Mouse (Mus musculus) olfactory bulb, adult 2 months (tissue): Measurements from ENCODE around the gene Mre11a. TPM values are rescaled to one million over a fixed set of nuclear protein-coding genes. Genes with fewer than 3 reads are reported as not detected.
"Not testable (repeated sequence)": the region's sequence is repeated elsewhere in the genome, so short reads cannot be mapped to it uniquely, and the experiment has no call there.

Experiments
- H3K27ac ChIP-seq: fragments of 200-500 bp; 2 replicates; pipeline ENCODE4 v1.5.1; 2012; ENCODE audit warnings: low read depth, low read length; ENCODE audit not compliant: insufficient read depth
- H3K4me1 ChIP-seq: fragments of 200-500 bp; 2 replicates; pipeline ENCODE4 v1.6.1; 2012; ENCODE audit warnings: low read length; ENCODE audit not compliant: control insufficient read depth, insufficient read depth
- H3K4me3 ChIP-seq: fragments of 200-500 bp; 2 replicates; pipeline ENCODE4 v1.5.1; 2012; ENCODE audit warnings: mild to moderate bottlenecking, low read depth, low read length, moderate library complexity; ENCODE audit not compliant: insufficient read depth
- CTCF ChIP-seq: fragments of 200-500 bp; IDR thresholded peaks from 2 replicates; pipeline ENCODE4 v1.5.1; 2012; ENCODE audit warnings: low read depth, mild to moderate bottlenecking, low read length, moderate library complexity; ENCODE audit not compliant: insufficient read depth
- POLR2A ChIP-seq: fragments of 200-500 bp; IDR thresholded peaks from 2 replicates; pipeline ENCODE4 v1.6.1; 2012; ENCODE audit warnings: mild to moderate bottlenecking, low read depth, low read length, moderate library complexity; ENCODE audit not compliant: insufficient read depth
- WGBS: fragments of 180-500 bp; shearing (Covaris S2); methylation state at CpG from one replicate; pipeline ENCODE4 v1.1.7; 2018; 5-methylcytosine and 5-hydroxymethylcytosine counted together
- polyA plus RNA-seq: library from polyadenylated mRNA; stranded (reverse); fragments of >200 nt; gene quantifications from 2 replicates; pipeline ENCODE4 v1.2.4, GENCODE M21; 2012; ENCODE audit warnings: low replicate concordance; ENCODE audit not compliant: missing spikeins, insufficient read depth, insufficient read length

Gene Mre11a
- polyA plus RNA-seq, 1 experiment = not detected

DNA sequence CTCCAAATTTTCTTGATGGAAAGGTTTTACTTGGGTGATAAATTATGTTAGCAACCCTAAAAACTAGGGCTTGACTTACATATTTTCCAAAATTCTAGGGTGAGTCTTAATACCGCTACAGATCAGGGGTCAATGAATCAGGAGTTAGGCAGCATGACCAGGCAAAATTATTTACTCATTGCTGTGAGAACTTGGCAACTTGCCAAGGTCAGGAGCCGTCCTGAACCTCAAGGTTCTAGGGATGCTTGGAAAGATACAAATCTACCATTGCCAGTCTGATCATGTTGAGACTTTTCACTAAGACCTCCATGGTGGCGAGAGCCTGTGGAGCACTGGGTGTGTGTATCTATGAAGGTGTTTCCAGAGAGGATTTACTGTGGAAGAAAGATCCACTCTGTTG, 87.1 kb downstream of the Mre11a start:
- WGBS = 74% methylated on average over 3 of the region's 3 CpGs
- no peak for TF ChIP-seq POLR2A
- no peak for TF ChIP-seq CTCF
- Histone ChIP-seq H3K4me1 (peaks cover 10% of the 10 kb centered on the region; the same call in 1 of the 2 replicates), H3K4me3 (no peak overlapping the region), H3K27ac (no peak overlapping the region)

DNA sequence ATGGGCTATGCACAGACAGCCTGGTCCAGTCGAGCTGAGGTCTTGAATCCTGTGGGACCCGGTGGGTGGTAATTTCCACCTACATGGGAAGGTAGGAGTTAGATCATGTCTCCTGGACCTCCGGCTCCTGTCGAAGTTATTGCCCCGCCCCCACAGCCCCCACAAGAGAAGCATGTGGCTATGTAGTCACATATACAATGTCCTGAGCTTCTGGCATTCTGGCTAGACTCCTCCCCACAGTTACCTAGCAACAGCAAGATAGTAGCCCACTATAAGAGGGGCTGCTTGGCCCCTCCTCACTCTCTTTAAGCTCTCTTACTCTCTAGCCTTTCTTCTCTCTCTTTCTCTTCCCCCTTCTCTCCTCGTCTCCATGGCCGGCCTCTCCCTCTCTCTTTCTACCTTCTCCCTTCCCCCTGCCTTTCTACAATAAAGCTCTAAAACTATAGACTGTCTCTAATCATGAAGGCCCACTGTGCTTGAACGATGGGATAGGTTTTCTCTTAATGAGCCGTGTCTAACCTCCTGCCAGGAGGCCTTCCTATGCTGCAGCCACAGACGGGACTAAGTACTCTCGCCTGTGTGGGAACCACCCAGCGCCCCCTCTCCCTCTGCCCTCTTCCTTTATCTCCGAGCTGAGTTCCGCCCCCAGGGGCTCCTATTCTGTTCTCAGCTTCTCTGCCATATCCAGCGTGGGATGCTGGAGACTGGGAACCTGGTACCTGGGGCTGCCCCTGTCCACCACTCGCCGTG, 87.9 kb downstream of the Mre11a start:
- Histone ChIP-seq H3K4me3 (no peak overlapping the region), H3K27ac (no peak overlapping the region), H3K4me1 (peaks cover 8% of the 10 kb centered on the region; the same call in 1 of the 2 replicates)
- WGBS = 46% methylated on average over 17 of the region's 17 CpGs
- TF ChIP-seq POLR2A (no peak), CTCF (no peak)

DNA sequence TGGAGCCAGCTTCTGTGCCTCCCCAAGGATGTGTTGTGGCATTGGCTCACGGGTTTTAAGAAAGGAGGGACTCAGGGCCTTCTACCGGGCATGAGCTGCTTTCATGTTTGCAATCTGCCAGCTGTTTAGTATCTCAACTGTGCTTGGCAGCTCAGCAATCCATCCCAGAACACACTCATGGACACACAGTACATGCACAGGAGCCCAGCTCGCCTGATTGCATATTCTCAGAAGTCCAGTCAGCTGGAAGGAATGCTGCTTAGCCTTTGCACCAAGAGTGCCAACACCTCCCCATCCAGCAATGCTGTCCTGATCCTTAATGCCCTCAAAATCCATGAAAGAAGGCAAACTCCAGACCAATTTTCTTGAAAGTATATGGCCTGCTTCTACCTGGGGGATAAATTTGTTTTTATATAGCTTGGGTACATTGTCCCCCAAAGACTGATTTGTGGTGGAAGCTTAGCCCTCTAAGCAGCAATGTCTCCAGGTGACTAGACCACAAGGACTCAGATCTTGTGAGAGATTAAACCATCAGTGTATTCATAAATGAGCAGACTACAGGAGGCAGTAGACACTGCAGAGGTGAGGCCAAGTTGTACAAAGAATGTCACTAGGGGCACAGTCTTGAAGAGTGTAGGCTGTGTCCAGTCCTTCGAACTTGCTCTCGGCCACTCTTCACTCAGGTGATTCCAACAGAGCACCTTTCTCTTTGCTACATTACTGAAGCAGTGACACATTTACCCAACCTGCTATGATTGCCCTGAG, 91.5 kb downstream of the Mre11a start:
- WGBS = 74% methylated on average over 5 of the region's 5 CpGs
- no peak for TF ChIP-seq POLR2A
- H3K27ac ChIP-seq = no peak overlapping the region

DNA sequence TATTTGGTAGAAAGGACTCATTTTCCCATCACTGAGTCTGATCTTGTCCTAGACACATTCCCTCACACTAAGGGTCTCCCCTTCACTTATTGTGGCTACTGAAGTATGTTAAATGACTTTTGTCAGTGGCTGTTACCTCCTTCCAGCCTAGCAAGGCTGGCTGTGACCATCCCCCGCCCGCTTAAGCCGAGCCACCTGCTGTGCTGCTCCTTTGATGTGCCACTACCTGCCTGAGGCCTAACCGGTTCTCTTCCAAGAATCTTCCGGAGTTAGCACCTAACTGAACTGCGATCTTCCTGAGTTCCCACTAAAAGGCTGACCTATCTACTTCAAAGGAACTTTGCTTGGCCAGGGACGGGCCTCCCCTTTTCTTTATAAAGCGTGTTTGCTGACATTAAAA, 92.1 kb downstream of the Mre11a start:
- H3K27ac ChIP-seq, H3K4me3 ChIP-seq, H3K4me1 ChIP-seq: not testable (repeated sequence)
- 74% methylated on average over 8 of the region's 8 CpGs for WGBS

More for the DNA sequence above, 91.5 kb downstream of the Mre11a start:
- Histone ChIP-seq H3K4me1 (peaks cover 8% of the 10 kb centered on the region; the same call in 1 of the 2 replicates), H3K4me3 (no peak overlapping the region)

DNA sequence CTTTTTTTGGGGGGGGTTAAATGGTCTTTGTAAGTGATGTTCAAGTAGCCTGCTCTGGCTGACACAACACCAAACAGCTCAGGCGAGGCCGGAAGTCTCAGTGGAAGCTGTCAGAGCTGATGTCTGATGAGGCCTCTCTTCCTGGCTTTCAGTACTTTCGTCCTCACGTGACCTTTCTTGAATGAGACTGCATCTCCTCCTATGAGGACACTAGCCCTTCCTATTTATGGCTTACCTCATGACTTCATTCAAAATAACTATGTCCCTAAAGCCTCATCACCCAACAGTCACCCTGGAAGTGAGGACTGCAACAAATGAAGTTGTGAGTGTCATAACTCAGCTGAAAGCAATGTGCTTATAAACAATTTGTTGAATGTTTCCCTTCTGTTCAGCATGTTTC, 100.2 kb downstream of the Mre11a start:
- Histone ChIP-seq H3K27ac (no peak overlapping the region), H3K4me1 (no peaks in the 10 kb centered on the region), H3K4me3 (no peak overlapping the region)
- WGBS = 92% methylated on average over 4 of the region's 4 CpGs
- no peak for TF ChIP-seq POLR2A
- no peak for TF ChIP-seq CTCF

DNA sequence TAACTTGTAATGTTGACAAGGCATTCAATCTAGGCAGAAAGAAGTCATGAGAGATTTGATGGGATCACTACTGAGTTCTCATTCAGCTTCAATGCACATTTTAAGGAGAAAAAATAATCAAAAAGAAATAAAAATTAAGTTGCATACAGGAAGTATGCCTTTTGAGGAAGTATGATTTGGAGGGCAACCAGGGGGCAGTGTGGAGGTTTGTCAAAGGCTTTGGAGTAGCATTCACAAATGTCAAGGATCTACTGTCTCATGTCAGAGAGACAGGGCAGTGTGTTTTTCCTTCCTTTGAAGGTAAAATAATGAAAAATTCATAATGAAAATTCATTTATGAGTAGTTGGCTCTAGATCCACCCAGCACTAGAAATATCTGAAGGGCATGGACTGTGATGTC, 100.7 kb downstream of the Mre11a start:
- no peaks in the 10 kb centered on the region for H3K4me1 ChIP-seq
- H3K4me3 ChIP-seq = no peak overlapping the region
- no peak for TF ChIP-seq POLR2A
- TF ChIP-seq CTCF = no peak
- no peak overlapping the region for H3K27ac ChIP-seq

DNA sequence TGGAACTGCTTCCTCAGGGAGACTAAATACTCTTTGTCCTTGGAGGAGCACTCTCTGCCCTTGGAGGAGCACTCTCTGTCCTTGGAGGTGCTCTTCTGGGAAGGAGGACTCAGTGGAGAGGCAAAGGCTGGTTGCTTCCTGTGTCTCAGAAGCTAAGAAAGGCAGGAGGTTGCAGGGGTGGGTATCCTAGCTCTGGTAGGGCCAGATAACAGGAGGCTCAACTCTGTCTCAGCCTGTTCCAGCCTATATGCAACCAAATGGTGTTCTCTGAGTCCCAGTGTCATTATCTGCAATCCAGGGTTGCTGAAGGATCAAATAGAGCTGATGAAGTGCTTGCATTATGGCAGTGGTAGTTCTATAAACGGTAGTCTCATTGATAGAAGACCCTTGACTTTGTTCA, 101.5 kb downstream of the Mre11a start:
- Histone ChIP-seq H3K27ac (no peak overlapping the region), H3K4me3 (no peak overlapping the region), H3K4me1 (no peaks in the 10 kb centered on the region)
- WGBS = 90% methylated on average over 1 of the region's 1 CpGs
- TF ChIP-seq POLR2A (no peak), CTCF (no peak)

Other genes with a start within 250 kb of the Mre11a start
- gene Amotl1, start 139.6 kb upstream of the Mre11a start, polyA plus RNA-seq = 84.9 TPM in 1 of 2 replicates, not detected in the other
- gene Piwil4, start 43.9 kb upstream of the Mre11a start, polyA plus RNA-seq = not detected in 2 replicates
- gene Fut4, start 32.3 kb upstream of the Mre11a start, polyA plus RNA-seq = not detected in 2 replicates
- gene 1700012B09Rik, start 13.6 kb upstream of the Mre11a start, polyA plus RNA-seq = not detected in 2 replicates
- gene Ankrd49, start 202 bp downstream of the Mre11a start, polyA plus RNA-seq = not detected in 2 replicates
- gene Gpr83, start 75.6 kb downstream of the Mre11a start, polyA plus RNA-seq = not detected in 2 replicates
- not detected in 2 replicates for gene Izumo1r, start 119.3 kb downstream of the Mre11a start, polyA plus RNA-seq